Mouse (Mus musculus): ENCODE data around the gene Sik1.

The Sik1 gene

DNA sequence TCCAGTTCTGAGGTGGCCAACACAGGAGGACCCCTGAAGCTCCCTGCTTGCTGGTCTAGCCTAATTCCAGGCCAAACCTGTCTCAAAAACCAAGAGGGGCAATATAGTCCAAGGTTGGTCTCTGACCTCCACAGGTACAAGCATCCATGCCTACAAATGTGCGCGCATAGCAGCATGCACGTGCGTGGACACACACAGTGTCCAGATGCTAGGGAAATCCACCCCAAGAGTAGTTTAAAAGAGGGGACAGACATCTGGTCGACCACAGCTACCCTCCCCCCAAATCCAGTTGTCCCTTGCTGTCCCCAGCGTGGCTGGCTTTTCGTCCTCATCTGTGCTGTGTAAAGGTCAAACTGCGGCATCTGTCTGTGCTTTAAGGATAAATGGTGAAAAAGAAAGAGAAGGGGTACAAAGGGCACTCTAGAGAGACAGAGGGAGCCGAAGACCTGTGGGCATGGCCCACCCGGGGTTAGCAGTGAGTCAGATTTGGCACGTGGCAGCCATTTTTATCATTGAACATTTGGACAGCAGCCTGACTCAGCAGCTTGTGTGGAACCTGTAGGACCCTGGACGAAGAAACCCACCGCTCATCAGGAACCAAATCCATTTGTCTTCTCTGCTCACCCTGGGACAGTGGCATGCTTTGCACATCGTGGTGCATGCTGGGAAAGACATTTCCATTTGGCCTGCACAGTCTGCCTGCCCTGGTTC, 23.6 kb downstream of the Sik1 start:
- DNase-seq (ENCODE audit: low spot score): no peak

DNA sequence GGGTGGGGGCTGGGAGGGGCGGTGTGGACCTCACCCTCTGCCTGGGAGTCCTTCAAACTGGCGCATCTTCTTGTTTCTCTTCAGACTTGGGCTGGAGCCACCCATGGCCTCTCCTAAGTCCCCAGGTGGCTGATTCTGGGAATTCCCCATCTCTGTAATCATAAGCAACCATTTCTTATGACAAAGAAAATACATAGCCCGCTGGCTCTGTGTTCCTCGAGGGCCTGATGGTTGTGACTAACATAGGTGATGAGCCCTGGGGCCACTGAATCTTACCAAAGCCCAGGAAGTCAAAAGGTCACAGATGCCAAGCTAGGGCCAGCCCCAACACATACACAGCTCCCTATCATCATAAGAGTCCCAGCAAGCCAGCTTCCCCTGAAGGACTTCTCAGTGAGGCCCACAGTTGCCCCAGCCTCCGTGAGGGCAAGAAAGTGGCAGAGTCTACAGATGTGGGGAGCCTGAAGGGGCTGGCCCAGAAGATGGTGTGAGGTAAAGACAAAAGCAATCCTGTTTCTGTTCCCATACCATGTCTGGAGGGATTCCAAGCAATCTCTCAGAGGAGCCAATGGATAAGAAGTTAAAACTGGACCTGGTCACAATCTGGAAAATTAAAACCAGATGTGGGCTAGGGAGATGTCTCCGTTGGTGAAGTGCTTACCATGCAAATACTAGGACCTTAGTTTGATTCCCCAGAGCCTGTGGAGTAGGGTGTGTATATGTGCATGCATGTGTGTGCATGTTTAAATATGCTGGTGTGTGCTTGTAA, 24.3 kb downstream of the Sik1 start:
- no peak for DNase-seq (ENCODE audit: low spot score)

DNA sequence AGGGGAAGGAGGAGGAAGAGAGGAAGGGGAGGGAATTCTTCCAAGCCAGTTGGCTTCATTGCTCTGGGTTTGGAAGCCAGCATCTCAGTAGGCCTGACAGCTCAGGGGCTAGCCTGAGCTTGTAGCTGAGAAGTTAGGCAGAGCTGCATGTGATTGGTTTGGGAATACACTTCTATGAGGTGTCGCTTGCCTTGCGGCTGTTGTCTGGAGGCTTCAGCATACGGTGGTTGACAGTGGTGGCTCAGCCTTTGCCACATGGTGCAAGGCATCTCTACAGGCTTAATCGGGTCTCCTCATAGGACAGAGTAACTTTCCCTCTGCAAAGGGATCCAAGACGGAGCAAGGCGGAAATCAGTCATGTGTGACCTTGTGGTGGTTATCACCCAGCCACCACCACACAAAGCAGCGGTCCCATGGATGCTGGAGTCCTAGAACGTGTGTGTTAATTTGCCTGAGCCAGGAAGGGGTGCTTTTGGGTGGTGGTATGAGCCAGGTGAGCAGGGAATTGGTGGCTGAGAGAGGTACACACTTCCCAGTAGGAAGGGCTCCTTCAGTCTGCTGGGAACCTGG, 25.0 kb downstream of the Sik1 start:
- DNase-seq (ENCODE audit: low spot score): no peak

DNA sequence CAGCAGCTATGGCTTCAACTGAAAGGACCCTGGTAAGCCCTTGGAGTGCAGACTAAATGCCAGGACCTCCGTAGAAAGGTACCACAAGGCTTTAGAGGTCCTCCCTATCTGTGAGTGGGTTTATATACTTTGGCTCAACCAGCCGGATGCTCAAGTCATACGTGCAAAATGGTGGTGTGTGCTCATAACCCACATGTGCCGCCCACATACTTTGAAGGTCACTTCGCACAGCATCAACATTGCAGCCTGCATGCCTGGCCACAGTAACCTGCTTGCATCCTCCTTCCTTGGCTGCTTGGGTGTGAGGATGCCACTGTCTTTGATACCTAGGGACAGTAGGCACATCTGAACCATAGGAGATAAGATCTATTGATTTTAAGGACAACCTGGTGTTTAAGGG, 26.7 kb downstream of the Sik1 start:
- DNase-seq (ENCODE audit: low spot score): no peak

DNA sequence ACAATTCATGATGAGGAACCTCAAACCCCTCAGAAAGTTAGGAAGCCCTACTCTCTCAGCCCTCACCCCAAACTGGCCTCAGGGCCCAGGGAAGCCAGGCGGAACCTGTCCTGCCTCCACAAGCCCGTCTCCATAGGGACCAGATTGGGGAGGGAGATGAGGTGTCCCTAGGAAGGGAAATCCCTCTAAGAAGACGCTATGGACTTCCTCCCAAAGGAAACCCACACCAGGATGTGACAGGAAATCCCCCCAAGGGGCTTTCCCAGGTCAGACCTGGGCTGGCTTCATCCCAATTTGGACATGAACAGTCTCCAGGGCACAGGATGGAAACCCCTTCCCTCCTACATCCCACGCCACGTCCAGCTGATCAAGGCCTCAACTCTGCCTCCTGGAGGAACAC, 27.5 kb downstream of the Sik1 start:
- no peak for DNase-seq (ENCODE audit: low spot score)

DNA sequence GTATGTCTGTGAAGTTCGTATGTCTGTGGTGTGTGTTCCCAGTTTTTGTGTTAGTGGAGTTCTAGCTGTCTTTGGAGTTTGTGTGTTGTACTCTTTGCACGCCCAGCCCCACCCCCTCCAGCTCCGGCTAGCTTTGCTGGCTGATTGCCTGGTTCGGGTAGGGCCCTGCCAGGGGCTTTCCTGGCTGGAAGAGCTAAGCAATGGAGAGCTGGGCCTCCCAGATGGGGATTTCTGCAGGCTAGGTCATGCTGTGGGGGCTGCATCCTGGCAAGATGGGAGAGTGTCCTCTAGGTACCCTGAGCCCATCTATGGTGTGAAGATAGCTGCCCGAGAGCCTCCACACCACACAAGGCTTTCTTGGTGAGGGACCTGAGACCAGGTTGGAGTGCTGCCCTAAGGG, 28.4 kb downstream of the Sik1 start:
- peak; percentile 60 for DNase-seq (ENCODE audit: low spot score)

DNA sequence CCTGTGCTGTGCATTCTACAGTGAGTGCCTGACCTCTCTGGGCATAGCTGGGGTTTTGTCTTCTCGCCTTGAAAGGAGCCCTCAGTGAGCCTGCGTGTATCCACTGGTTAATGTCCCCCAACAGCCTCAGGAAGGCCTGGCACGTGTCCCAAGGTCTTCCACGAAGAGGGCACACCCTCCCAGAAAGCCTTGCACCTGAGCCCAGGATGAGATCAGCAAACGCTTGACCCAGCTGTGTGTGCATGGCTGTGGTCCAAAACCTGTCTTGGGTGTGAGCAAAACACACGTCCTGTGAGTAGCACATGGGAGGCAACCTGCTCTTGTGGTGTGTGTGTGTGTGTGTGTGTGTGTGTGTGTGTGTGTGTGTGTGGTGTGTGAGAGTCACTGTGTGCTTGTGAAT, 28.9 kb downstream of the Sik1 start:
- no peak for DNase-seq (ENCODE audit: low spot score)

DNA sequence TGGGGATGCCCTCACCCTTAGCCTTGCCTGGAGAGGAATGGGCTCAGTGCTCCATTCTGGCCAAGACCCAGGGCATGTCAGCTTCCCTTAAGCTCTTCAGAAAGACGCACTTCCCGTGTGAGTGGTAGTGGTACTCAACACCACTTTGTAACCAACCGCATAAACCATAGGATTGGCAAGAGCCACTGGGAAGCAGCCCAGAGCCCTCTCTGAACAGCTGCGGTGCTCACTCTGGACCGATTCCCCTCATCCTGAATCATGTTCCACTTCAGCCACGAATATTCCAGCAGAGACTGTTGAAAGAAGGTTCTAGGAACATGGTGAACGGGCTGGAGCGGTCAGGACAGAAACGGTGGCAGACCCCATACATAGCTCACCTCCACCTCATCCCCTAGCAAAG, 29.9 kb downstream of the Sik1 start:
- DNase-seq (ENCODE audit: low spot score): no peak

DNA sequence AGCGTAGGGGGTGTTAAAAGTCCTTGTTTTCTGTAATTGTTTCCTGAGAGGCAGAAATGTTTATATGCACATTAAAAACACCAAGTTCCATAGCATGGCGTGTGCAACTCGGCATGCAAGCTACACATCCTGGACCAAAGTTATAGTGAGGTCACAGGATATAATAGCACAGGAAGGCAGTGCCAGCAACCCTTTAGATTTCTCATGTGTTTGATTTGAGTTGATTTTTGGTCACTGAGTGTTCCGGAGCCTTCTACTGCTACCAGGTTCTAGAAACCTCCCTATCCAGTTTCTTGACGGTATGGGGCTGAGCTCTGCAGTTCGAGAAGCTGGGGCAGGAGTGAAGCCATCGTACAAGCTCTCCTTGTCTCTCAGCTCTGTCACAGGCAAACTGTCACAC, 30.8 kb downstream of the Sik1 start:
- no peak for DNase-seq (ENCODE audit: low spot score)

DNA sequence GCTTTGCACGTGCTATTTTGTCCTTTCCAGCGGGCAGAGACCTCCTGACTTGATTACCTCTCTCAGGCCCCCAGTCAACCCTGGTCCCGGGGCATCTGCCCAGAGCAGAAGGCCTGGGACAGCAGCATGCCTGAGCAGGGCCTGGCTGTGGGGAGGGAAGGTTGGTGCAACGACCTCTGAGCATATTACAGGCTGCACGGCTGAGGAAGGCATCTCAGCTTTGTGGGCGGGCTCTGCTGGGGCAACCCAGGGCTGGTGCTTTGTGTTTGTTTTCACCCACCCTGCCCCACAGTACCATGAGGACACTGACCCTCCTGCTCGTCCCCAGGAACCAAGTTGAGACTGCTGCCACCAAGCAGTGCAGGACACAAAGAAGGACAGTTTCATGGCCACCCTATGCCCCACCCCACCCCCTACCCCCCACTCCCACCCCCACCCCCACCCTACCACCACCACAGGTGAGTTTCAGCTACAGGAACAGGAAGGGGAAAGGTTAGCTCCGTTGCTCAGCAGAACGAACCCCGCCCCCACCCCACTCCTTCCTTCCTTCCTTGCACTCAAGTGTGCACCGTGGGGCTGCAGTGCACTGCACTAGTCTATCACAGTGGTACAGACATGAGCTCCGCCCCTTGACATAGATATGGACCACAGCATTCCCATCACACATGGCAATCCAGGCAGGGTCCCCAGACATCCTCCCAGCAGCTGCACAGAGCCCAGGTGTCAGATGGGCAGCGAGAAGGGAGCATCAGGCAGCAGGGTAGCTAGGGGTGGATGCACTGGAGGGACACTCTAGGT, 34.3 kb downstream of the Sik1 start:
- DNase-seq (ENCODE audit: low spot score): no peak

DNA sequence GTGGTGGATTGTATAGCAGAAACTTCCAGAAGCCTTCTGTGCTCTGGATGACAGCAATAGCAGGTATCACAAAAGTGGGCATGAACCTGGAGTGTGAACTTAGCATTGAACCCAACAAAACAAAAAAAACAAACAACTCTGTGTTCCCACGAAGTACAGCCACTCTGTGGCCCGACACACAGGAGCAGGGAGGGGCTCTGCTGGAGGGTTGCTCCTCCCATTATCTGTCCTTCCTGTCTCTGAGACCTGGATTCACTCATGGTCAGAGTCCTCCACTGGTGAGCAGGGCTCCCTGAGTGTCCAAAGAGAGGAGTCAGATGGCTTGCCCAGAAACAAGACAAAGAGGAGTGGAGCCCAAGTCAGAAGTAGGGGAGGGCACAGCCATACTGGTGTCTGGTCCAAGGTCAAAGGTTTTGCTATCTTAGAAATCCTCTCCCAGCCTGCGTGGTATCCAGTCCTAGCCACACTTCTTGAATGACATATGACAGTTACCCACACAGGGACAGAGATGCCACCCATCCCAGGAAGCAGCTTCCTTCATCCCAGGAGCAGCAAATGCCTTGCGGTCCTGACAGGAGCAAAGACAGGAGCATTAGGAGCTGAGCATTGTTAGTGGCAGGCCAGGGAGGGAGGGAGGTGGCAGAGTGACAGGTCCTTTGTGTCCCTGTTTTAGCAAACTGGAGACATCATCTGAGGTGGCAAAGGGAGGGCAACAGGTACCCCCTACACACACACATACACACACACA, 35.3 kb downstream of the Sik1 start:
- no peak for DNase-seq (ENCODE audit: low spot score)

DNA sequence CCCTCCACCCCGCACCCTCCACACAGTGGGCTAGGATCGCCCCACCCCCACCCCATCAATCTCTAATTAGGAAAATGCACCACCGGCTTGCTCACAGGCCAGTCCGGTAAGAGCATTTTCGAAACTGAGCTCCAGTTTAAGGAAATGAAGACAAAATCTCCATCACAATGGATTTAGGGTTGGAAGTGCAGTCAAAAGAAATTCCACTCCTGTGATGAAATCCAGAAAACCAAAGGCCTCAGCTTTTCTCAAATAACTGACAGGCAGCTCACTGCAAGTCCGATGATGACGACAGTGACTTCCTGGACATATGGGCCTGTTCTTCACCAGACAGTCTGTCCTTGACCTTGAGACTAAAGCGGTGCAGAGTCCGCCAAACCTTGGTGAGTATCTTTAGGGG, 36.2 kb downstream of the Sik1 start:
- no peak for DNase-seq (ENCODE audit: low spot score)

DNA sequence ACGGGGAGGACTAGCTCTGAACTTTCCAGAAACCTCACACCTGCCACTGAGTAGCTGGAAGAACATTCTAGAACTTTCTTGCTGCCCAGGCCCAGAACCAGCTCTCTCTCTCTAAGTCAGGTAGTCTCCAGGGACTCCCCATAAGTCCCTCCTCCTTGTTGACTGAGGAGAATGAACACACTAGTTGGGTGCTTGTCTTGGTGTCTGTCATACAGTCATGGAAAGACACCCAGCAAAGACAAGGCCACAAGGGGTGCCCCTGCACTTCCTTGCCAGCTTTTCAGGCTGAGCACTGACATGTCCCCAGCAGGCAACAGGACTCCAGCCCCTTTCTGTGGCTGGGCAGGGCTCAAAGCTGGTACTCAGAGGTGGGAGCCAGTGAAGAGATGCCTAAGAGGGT, 37.8 kb downstream of the Sik1 start:
- no peak for DNase-seq (ENCODE audit: low spot score)

DNA sequence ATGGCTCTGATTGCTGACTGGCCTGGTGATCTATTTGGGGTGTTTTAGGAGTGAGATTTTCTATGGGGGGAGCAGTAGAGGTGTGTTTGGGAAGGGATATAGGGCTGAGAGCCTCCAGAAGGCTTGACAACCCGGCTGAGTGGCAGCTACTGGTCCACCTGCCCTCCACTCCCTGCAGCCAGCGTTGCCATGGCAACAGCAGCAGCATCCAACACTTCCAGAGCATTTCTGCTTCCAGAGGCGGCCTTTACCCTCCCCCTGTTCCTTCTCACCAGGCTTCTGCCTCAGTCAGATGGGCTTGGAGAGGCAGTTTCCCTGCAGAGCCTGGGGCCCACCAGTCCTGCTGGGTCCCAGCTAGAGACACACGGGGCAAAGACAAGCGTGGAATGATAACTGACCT, 38.4 kb downstream of the Sik1 start:
- no peak for DNase-seq (ENCODE audit: low spot score)

DNA sequence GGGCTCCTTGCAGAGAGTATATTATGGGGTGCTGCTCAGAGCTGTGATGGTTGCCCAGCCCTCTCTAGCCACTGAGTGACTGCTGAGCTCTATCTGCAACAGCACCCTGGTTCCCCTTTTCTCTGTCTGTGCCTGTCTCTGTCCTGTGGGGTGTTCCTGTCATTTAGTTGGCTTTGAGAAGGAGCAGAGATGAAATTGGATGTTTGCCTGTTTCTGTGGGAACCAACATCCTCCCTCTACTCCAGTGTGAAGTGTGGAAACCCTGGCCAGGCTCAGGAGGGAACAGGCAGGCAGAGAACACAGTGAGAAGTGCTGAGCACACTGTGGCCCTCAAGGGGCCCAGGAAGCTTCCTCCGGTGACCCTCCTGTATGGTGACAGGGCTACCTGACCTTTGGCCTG, 40.8 kb downstream of the Sik1 start:
- no peak for DNase-seq (ENCODE audit: low spot score)

DNA sequence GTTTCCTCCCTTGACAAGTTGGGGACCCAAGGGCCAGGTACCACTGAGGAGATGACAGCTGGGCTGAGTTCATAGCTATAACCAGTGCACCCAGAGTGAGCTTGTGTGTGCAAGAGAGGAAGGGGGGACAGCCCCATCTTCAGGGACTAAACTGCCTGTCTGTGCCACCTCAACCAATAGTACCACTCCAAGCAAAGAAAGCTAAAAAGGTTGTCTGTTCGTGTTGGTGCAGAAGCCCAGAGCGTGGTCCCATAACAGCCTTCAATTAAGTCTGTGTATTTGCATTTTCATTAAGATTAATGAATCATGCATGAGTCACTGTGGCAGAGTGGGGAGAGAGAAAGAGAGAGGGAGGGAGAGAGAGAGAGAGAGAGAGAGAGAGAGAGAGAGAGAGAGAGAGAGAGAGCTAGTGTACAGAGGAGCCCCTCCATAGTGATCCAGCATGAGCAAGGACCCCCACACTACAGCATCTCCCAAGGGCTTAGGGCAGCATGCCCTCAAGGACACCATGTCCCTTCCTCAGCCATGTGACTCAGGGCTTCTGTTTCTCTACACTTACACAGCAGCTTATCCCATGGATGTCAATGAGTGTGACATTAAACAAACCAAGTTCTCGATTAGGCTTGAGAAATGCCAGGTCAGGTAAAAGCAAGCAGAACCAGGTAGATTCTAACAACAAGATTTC, 41.5 kb downstream of the Sik1 start:
- DNase-seq (ENCODE audit: low spot score): no peak

DNA sequence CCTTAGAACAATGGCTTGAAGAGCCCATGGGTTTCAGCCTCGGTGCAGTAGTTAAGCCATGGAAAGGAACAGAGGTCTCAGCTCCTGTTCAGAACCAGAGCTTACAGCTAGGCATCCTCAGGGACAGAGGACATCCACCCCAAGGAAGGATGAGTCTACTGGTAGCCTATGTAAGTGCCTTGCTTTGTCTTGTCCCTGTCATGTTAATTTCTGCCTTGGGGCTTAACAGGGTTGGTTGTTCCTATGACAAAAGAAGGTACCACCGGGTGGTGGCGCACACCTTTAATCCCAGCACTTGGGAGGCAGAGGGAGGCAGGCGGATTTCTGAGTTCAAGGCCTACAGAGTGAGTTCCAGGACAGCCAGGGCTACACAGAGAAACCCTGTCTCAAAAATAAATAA, 44.3 kb downstream of the Sik1 start:
- DNase-seq (ENCODE audit: low spot score): no peak

DNA sequence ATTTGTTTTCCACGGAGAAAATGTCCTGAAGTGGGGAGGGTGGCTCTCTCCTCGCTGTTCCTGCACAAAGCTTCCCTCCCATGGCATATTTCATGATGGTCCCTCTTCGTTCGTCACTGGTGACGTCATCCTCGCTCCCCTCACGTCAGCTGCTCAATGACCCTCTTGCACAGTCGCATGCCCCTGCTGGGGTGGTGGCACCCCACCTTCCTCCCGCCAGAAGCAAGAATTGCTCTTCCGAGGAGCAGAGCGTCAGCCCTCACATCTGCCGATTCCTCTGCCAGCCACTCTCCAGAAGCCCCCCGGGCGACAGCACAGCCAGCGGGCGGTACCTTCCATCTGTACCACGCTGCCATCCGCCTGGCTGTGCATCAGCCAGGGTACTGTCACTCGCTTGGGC, 45.7 kb downstream of the Sik1 start:
- DNase-seq (ENCODE audit: low spot score): no peak

DNA sequence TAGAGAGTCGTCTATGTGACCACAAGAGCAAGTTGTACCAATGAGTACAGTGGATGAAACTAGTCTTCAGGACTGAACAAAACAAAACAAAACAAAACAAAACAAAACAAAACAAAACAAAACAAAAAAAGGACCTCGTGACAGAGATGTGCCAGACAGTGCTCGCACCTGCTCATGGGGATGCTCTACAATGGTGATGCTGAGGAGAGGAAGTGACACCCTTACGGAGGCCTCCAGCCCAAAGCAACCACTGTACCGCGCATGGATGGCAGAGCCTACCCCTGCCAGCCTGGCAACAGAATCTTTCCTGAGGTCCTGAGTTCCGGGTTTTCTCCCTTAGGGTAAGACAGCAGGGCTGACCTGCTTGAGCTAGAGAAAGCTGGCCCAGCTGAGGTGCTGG, 46.5 kb downstream of the Sik1 start:
- no peak for DNase-seq (ENCODE audit: low spot score)

DNA sequence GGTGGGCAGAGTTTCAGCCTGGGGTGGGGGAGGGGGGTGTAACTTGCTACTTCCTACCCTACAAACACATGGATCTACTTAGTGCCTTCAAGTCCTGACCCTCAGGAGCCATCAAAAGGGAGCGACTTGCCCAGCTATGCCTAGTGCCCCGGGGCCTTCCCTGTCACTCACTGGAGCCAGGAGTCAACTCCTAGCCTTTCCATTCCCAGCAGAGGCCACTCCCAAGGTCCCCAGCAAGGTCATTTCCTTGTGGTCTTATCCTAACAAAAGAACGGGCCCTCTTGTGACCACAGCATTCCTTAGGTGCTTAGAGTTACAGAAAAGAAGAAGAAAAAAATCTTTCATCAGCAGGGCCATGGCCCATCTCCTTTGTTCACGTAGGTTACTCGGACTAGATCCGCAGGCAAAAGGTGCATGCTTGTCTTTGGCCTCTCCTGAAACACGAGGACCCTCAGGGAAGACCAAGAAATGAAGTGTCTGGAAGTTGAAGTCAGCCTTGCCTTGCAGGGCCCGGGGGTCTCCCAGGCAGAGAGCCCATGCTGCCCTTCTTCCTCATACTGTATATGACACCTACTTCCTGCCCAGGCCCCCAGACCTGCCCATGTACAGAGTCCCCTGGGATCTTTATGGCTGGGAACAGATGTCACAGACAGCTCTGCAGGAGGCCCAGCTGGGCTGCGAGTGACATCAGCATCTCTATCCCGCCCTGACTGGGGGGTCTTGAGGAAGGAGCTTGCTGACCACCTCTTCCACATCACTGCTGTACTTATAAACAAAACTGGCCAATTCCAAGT, 47.3 kb downstream of the Sik1 start:
- no peak for DNase-seq (ENCODE audit: low spot score)

DNA sequence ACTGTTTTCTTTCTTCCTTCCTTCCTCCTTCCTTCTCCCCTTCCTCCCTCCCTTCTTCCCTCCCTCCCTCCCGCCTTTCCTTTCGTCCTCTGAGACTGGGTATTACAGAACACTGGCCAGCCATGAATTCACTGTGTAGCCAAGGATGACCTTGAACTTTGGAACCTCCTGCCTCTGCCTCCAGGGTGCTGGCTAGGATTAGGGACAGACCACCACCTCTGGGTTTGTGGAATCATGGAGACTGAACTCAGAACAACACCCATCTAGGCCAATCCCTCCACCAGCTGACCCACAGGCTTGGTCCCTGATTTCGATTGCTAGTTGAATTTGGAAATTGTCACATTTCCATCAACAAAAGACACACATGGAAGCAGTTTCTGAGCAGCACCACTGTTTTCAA, 49.1 kb downstream of the Sik1 start:
- no peak for DNase-seq (ENCODE audit: low spot score)

Measured in testis, postnatal 14 days (tissue).